Mouse (Mus musculus) erythroblast, adult 5-6 weeks (primary cell): ENCODE results near the gene 2410004B18Rik. TPM values are rescaled to one million over a fixed set of nuclear protein-coding genes. Genes with fewer than 3 reads are reported as not detected.

Source experiments
- ATAC-seq: replicated peaks from 2 replicates; pipeline ENCODE4 v1.8.0; 2016; ENCODE audit warnings: moderate number of reproducible peaks, mild to moderate bottlenecking, moderate TSS enrichment, inconsistent platforms; ENCODE audit not compliant: poor library complexity, low FRiP score, severe bottlenecking
- total RNA-seq, 2 experiments: library from RNA; stranded (forward) in 1 of 2; stranded (reverse) in 1 of 2; fragments of 150-400 nt in 1 of 2; fragments of 200-764, 138-1000 nt in 1 of 2; gene quantifications; 2 replicates each; pipeline versions ENCODE4 v1.2.3 to v1.2.4; 2015 to 2017; ENCODE audit warnings: low replicate concordance in 2 of 2

Gene 2410004B18Rik
- total RNA-seq, 2 experiments from 2014 or later, result 11.8 to 46.9 TPM

DNA sequence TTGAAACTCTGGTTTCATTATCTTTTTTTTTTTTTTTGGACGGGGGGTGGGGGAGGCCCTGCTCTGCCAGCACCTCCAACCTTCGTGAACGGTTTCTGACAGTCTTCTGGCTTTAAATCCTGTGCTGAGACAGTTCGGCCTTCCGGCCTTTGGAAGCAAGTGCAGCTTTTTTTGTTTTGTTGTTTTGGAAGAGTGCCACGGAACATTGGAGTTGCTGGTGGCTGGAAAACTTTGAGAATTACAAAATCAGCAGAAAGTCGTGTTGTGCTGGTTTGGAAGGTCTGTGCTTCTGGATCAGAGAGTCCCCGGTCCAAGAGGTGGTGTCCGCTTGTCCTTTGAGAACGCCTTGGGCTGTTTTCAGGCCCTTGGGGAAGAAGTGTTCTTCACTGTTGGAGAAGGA lies 55.0 kb downstream of the 2410004B18Rik start:
- no peak for ATAC-seq

DNA sequence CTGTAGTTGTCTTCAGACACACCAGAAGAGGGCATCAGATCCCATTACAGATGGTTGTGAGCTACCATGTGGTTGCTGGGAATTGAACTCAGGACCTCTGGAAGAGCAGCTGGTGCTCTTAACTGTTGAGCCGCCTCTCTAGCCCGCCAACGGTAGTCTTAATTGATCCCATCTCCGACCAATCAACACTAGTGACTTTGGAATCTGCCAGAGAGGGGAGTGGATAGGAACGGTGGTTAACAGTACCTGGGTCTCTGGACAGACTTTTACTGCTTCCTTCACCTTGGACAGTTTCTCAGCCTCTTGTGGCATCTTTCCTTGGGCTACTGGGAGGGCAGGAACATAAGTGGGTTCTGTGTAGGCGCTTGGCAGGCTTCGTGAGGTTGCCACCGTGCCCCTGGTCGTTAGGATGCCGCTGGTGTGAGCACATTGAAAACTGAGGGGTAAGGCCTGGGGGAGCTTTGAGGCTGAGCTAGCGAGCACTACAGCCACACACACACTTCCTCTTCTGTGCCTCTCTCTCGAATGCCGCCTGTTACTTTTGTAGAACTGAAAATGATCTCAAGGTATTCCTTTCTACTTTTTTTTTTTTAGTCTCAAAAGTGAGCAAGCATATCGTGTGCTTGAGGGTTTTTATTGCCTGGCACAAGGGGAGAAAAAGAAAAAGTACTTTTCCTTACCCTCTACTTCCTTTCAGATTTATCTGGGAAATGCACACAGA lies 55.8 kb downstream of the 2410004B18Rik start:
- ATAC-seq, result no peak

Other genes starting within 250 kb of the 2410004B18Rik start
- gene Ddah1, start 179.3 kb upstream of the 2410004B18Rik start, total RNA-seq (2015; ENCODE audit: low replicate concordance), result not detected in 2 replicates
- not detected in 2 replicates for gene Ddah1, start 179.3 kb upstream of the 2410004B18Rik start, total RNA-seq (2017; ENCODE audit: low replicate concordance)
- gene Bcl10, start 15.2 kb upstream of the 2410004B18Rik start, total RNA-seq (2015; ENCODE audit: low replicate concordance), result 7.7 and 13.4 TPM in 2 replicates
- 18.0 and 19.2 TPM in 2 replicates for gene Bcl10, start 15.2 kb upstream of the 2410004B18Rik start, total RNA-seq (2017; ENCODE audit: low replicate concordance)
- 0.63 and 1.3 TPM in 2 replicates for gene Syde2, start 49.9 kb downstream of the 2410004B18Rik start, total RNA-seq (2015; ENCODE audit: low replicate concordance)
- 0.60 and 1.3 TPM in 2 replicates for gene Syde2, start 49.9 kb downstream of the 2410004B18Rik start, total RNA-seq (2017; ENCODE audit: low replicate concordance)
- not detected in 2 replicates for gene Wdr63, start 170.1 kb downstream of the 2410004B18Rik start, total RNA-seq (2015; ENCODE audit: low replicate concordance)
- gene Wdr63, start 170.1 kb downstream of the 2410004B18Rik start, total RNA-seq (2017; ENCODE audit: low replicate concordance), result not detected in 2 replicates
- gene Mcoln3, start 179.4 kb downstream of the 2410004B18Rik start, total RNA-seq (2015; ENCODE audit: low replicate concordance), result not detected in 2 replicates
- gene Mcoln3, start 179.4 kb downstream of the 2410004B18Rik start, total RNA-seq (2017; ENCODE audit: low replicate concordance), result 0.28 TPM in 1 of 2 replicates, not detected in the other
- gene Mcoln2, start 211.8 kb downstream of the 2410004B18Rik start, total RNA-seq (2015; ENCODE audit: low replicate concordance), result 0.63 TPM in 1 of 2 replicates, not detected in the other
- not detected in 2 replicates for gene Mcoln2, start 211.8 kb downstream of the 2410004B18Rik start, total RNA-seq (2017; ENCODE audit: low replicate concordance)